Mouse (Mus musculus): ENCODE results near the gene Fam217b.

The Fam217b gene

GRCm38 (mm10) chr2:178449386-178449785 is 35.1 kb downstream of the Fam217b start:
- no peak for DNase-seq

DNA sequence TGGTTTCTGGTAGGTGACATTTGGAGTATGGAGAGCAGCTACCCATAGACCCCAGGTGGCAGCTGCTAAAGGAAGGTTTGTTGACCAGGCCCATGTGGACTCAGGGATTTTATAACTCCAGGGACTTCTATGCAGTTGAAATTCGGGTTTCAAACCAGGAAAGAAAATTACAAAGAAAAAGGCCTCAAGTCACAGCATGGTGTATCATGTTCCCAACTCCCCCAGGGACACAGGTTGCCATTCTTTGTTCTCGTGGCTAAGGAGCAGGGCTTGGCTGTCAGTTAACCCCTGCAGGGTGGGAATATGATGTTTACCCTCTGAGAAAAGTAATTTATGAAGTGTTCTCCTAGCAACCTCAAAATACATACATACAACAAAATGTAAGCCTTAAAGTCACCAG is 35.9 kb downstream of the Fam217b start:
- no peak for DNase-seq

- no peak for DNase-seq
Observed at GRCm38 (mm10) chr2:178450961-178451360, 36.6 kb downstream of the Fam217b start.

- DNase-seq = no peak
Observed at GRCm38 (mm10) chr2:178454664-178455516, 40.6 kb downstream of the Fam217b start.

DNA sequence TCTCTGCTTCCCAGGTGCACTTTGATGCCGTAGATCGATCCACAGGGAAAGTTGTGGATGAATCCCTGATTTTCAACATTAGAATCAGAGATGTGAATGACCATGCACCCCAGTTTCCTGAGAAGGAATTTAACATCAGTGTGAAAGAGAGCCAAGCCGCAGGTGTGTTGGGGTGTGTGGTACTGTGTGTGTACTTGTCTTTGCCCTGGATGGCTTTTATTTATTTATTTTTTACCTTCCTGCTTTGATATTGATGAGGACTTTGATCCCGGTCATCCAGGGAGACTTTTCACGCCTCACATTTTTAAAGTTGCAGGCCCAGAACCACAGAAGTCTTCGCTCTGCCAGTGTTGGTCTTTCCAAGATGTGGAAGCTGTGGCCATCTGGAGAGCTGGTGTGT is 43.1 kb downstream of the Fam217b start:
- DNase-seq = no peak

- DNase-seq = no peak
Observed at GRCm38 (mm10) chr2:178460353-178460752, 46.0 kb downstream of the Fam217b start.

DNA sequence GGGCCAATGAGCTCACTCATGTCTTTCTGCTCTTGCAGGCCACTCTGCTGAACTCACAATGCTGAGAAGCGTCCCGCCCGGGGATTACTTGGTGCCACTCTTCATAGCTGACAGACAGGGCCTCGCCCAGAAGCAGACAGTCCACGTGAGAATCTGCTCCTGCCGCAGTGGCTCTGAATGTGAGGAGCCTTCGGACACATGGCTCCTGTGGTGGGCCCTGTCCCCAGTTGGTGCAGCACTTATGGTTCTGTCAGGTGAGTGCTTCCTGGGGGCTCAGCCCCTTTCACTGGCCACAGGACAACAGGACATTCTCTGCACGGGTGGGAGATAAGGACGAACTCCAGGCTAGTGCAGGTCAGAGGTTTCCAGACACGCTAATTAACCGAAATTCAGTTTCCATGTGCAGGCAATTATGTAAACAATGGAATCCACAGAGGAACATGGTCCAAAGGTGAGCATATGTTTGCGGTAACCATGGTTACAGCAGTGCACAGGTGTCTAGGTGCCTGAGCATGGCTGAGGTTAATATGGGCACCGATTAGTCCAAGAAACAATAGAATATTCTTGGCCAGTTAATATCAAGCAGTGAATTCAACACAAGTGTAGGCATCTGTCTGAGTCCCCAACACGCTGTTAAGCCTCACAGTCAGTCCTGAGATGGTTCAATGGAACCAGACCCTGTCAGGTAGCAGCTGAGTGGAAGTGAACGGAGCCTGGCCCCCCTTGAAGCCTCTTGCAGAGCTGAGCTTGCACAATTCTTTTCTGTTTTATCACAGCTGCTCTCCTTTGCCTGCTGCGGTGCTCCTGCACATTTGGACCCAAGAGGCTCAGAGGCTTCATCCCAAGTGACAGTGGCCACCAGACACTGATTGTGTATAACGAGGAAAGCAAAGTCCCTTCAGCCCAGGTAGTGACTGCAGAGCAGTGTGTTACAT is 57.5 kb downstream of the Fam217b start:
- no peak for DNase-seq

DNA sequence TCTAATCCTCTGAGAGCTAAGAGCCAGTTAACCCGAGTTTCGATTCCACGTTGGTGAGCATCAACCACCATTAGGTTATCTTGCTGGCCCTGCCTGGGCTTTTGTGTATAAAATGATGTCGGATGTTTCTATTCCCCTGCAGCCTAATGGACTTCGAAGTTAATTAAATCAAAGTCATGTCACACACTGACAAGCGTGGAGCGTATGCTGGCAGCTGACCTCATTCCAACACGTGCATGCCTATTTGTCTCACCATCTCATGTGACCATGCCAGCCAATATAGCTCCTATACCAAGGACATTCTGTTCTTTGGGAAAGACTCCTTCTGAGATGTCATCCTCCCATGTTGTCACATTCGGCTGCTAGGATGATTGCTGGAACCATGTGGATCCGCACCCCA is 59.6 kb downstream of the Fam217b start:
- DNase-seq = no peak

All from cerebellum, adult 11-12 months (tissue).